Mouse (Mus musculus): ENCODE results near the gene Pclo. TPM values are rescaled to one million over a fixed set of nuclear protein-coding genes. Genes with fewer than 3 reads are reported as not detected.
"Not testable (repeated sequence)": the region's sequence is repeated elsewhere in the genome, so short reads cannot be mapped to it uniquely, and the experiment has no call there.

Pclo gene
- total RNA-seq, 4 experiments from 2014 or later, result 8.2 to 15.3 (median 12.8) TPM

GRCm38 (mm10) chr5:14691995-14692394 is 177.3 kb downstream of the Pclo start:
- DNase-seq, result no peak

- DNase-seq, result no peak
Observed at GRCm38 (mm10) chr5:14696745-14697144, 182.0 kb downstream of the Pclo start.

GRCm38 (mm10) chr5:14700900-14701299 is 186.2 kb downstream of the Pclo start:
- DNase-seq, result no peak

GRCm38 (mm10) chr5:14705423-14705822 is 190.7 kb downstream of the Pclo start:
- DNase-seq, result no peak

- no peak for DNase-seq
Observed at GRCm38 (mm10) chr5:14707311-14707710, 192.6 kb downstream of the Pclo start.

- DNase-seq, result no peak
Observed at GRCm38 (mm10) chr5:14723576-14723975, 208.9 kb downstream of the Pclo start.

- no peak for DNase-seq
Observed at GRCm38 (mm10) chr5:14728676-14729253, 214.0 kb downstream of the Pclo start.

- no peak for DNase-seq
Observed at GRCm38 (mm10) chr5:14750882-14751281, 236.2 kb downstream of the Pclo start.

- DNase-seq, result no peak
Observed at GRCm38 (mm10) chr5:14766686-14767085, 252.0 kb downstream of the Pclo start.

- DNase-seq, result no peak
Observed at GRCm38 (mm10) chr5:14782362-14783082, 267.8 kb downstream of the Pclo start.

- no peak for DNase-seq
Observed at GRCm38 (mm10) chr5:14793891-14794290, 279.2 kb downstream of the Pclo start.

GRCm38 (mm10) chr5:14807136-14807535 is 292.4 kb downstream of the Pclo start:
- peak; percentile 5 for DNase-seq

GRCm38 (mm10) chr5:14833165-14833860 is 318.6 kb downstream of the Pclo start:
- DNase-seq, result no peak

- no peak for DNase-seq
Observed at GRCm38 (mm10) chr5:14834155-14834991, 319.7 kb downstream of the Pclo start.

- DNase-seq, result no peak
Observed at GRCm38 (mm10) chr5:14853650-14854049, 338.9 kb downstream of the Pclo start.

- DNase-seq, result not testable (repeated sequence)
Observed at GRCm38 (mm10) chr5:14885291-14885690, 370.6 kb downstream of the Pclo start.

GRCm38 (mm10) chr5:14892242-14892641 is 377.5 kb downstream of the Pclo start:
- DNase-seq, result no peak

GRCm38 (mm10) chr5:14903539-14903938 is 388.8 kb downstream of the Pclo start:
- DNase-seq, result not testable (repeated sequence)

All from adrenal gland, adult 8-10 months (tissue).